Mouse (Mus musculus): ENCODE results near the gene Gdf2.

Gdf2 gene

GRCm38 (mm10) chr14:33956055-33956454, 15.2 kb downstream of the Gdf2 start:
- no peak for DNase-seq (ENCODE audit: low spot score in 2 of 2)

DNA sequence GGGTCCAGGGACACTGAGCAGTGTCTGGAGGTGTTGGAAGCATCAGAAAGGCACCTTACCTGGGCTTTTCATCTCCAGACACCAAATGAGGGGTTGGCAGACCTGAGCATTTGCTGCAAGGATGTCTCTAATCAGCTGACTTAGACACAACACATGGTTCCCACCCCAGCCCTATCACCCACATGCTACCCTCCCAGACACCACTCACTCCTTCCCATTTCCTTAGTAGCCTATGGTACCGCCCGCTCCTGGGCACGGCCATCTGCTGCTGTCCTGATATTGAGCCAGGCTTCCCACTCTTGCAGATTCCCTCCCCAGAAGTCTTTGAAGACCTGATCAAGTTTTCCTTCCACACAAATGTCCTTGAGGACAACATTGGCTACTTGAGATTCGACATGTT, 17.3 kb downstream of the Gdf2 start:
- DNase-seq (ENCODE audit: low spot score in 2 of 2): no peak

- no peak for DNase-seq (ENCODE audit: low spot score in 2 of 2)
Measured at GRCm38 (mm10) chr14:33958841-33959240, 18.0 kb downstream of the Gdf2 start.

DNA sequence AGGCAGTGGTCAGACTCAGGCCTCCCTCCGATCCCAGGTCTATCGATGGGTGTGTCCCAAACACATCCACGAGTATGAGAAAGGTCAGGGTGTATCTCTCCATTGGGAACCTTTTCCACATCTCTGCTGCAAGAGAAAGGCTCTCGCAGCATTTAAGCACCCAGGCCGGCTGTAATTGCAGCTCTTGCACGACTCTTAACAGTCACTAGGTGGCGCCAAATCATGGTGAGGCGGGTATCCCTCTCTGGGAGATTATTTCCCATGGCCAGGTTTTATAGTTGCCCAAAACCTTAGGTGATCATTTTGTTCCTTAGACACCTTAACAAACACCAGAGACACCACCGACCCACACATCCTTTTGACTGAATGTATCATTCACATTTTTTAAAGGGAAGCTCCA, 18.5 kb downstream of the Gdf2 start:
- peak in 1 of 2 experiments; percentile 57 for DNase-seq (ENCODE audit: low spot score in 2 of 2)

GRCm38 (mm10) chr14:33965675-33966074, 24.8 kb downstream of the Gdf2 start:
- no peak for DNase-seq (ENCODE audit: low spot score in 2 of 2)

GRCm38 (mm10) chr14:33972679-33973078, 31.8 kb downstream of the Gdf2 start:
- no peak for DNase-seq (ENCODE audit: low spot score in 2 of 2)

- DNase-seq (ENCODE audit: low spot score in 2 of 2): no peak
Measured at GRCm38 (mm10) chr14:33974752-33975151, 33.9 kb downstream of the Gdf2 start.

DNA sequence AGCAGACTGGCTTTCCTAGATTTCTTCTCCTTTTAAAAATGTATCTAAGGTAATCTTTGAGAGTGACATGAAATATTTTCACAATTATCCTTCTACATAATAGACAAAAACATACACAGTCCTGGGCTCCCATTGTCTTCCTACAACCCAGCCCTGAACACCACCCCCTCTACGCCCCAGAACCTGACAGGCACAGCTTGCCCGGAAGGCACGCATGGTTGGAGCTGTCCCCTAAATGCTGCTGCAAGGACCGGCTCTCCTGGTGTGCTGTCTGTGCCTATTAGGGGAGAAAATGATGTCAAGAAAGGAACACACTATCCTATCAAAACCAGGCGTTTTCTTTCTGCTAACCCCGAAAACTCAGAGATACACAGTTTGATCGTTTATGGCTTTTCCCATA, 36.9 kb downstream of the Gdf2 start:
- DNase-seq (ENCODE audit: low spot score in 2 of 2): no peak

DNA sequence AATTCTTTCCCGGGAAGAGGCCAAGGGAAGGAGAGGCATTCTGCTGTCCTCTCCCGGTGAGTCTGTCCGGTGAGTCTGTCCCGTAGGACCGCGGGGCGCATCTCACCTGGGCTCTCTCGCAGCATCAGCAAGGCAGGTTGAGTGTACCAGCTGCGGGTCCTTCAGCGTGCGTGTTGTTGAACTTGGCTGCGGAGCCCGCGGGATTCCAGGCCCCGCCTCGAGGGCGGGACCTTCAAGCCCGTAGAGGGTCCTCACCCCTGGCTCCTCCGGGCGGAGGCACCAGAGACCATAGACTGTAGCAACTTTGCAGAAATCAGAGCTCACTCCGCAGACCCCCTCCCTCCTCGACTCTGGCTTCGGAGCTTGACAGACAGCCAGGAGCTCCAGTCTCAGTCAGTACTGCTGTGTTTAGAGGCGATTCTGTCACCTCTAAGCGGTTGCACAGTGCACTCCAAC, 37.8 kb downstream of the Gdf2 start, which contains the start of gene Zfp488:
Gene Zfp488, minus strand, starts transcription at position 161 of the 456 bp plus-strand sequence.
- DNase-seq (ENCODE audit: low spot score in 2 of 2): peak in 1 of 2 experiments; percentile 36

- no peak for DNase-seq (ENCODE audit: low spot score in 2 of 2)
Measured at GRCm38 (mm10) chr14:33989201-33989600, 48.4 kb downstream of the Gdf2 start.

DNA sequence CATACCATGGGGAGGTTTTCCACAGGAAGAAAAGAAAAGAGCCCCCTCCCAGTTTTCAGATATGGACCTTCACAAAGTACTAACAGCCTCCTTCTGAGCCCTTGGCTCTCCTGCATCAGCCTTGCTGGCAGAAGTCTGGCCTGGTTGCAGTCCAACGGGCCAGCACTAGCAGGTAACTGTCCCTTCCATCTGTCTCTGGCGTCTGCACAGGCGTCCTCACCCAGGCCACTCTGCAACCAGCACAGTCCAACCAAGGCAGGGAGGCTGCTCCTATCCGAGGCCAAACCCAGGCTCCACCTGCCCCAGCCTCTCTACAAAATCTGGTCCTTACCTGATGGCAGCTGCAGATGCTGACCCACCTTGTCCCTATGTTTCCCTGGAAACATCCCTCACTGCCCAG, 51.1 kb downstream of the Gdf2 start:
- peak in 1 of 2 experiments; percentile 7 for DNase-seq (ENCODE audit: low spot score in 2 of 2)

DNA sequence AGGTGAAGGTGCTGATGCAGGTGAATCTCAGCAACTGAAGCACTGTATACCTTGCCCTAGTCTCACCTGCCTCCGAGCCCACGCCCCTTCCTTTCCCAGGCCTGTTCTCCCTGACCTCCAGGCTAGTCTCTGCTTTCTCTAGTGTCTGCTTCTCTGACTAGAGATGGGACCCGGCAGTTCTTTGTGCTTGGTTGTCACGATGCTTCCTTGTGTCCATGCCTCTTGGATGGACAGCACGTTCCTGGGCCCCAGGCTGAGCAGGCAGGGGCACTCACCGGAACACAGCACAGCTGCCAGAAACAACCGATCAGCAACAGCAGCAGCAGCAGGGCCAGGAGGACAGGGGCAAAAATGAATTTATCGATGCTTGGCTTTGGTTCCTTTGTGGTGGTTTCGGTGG, 52.2 kb downstream of the Gdf2 start:
- peak in 1 of 2 experiments; percentile 11 for DNase-seq (ENCODE audit: low spot score in 2 of 2)

- DNase-seq (ENCODE audit: low spot score in 2 of 2): peak in 1 of 2 experiments; percentile 16
Measured at GRCm38 (mm10) chr14:33993521-33994289, 52.9 kb downstream of the Gdf2 start.
